Mouse (Mus musculus) E14TG2a.4 (cell line): ENCODE results near the gene Tspan12.

Experiments used
- CTCF ChIP-seq: conservative IDR thresholded peaks from 2 replicates; pipeline ENCODE4 v1.5.1; 2014; ENCODE audit warnings: low read length
- NANOG ChIP-seq: IDR thresholded peaks from 2 replicates; pipeline ENCODE4 v1.6.1; 2014; ENCODE audit warnings: borderline replicate concordance, low read length, mixed read lengths
- POU5F1 ChIP-seq: IDR thresholded peaks from 2 replicates; pipeline ENCODE4 v1.6.1; 2014; ENCODE audit warnings: low read length, borderline replicate concordance

- TF ChIP-seq CTCF (no peak), NANOG (no peak), POU5F1 (no peak)
These were observed 12.1 kb downstream of the Tspan12 start for GRCm38 (mm10) chr6:21839976-21840775.
